Mouse (Mus musculus) C2C12 (cell line): ENCODE results near the gene Usf3.

ENCODE experiments used
- CTCF ChIP-seq: IDR thresholded peaks from one replicate; pipeline ENCODE4 v1.5.1; 2011; ENCODE audit not compliant: control insufficient read depth, insufficient read depth, insufficient read length
- MAX ChIP-seq: IDR thresholded peaks from one replicate; pipeline ENCODE4 v1.6.1; 2011; ENCODE audit warnings: mild to moderate bottlenecking, control low read depth
- MYOD1 ChIP-seq: IDR thresholded peaks from one replicate; pipeline ENCODE4 v1.6.1; 2011; ENCODE audit warnings: low read depth; ENCODE audit not compliant: control insufficient read depth, insufficient read length

- TF ChIP-seq CTCF (no peak), MAX (no peak), MYOD1 (no peak)
These were observed 31.6 kb upstream of the Usf3 start for GRCm38 (mm10) chr16:44141483-44141882.
